Mouse (Mus musculus) liver, postnatal 0 days (tissue): ENCODE results near the gene Cep68. TPM values are rescaled to one million over a fixed set of nuclear protein-coding genes. Genes with fewer than 3 reads are reported as not detected.

Source experiments
- ATAC-seq: fragments of 200-750 bp; cut with Nextera tagmentation; 2 replicates; pipeline ENCODE4 v1.8.0; 2017; ENCODE audit warnings: mild to moderate bottlenecking, moderate library complexity
- DNase-seq: peaks from one replicate; pipeline ENCODE4 v3.0.0-alpha.2; 2016
- H3K27ac ChIP-seq: fragments of 300-500 bp; sonication (generic); 2 replicates; pipeline ENCODE4 v1.5.1; 2014; ENCODE audit warnings: antibody characterized with exemption, moderate library complexity, mild to moderate bottlenecking, low read depth
- H3K27me3 ChIP-seq: fragments of 300-500 bp; sonication (generic); 2 replicates; pipeline ENCODE4 v1.6.1; 2014; ENCODE audit warnings: low read length, control low read depth, mixed read lengths; ENCODE audit not compliant: insufficient read depth
- H3K36me3 ChIP-seq: fragments of 300-500 bp; sonication (generic); replicated peaks from 2 replicates; pipeline ENCODE4 v1.6.1; 2014; ENCODE audit warnings: mild to moderate bottlenecking, control low read depth, low read length, moderate library complexity, mixed read lengths; ENCODE audit not compliant: insufficient read depth
- H3K4me1 ChIP-seq: fragments of 300-500 bp; sonication (generic); 2 replicates; pipeline ENCODE4 v1.6.1; 2014; ENCODE audit warnings: antibody characterized with exemption, mild to moderate bottlenecking, control low read depth; ENCODE audit not compliant: insufficient read depth
- H3K4me2 ChIP-seq: fragments of 300-500 bp; sonication (generic); 2 replicates; pipeline ENCODE4 v1.6.1; 2014; ENCODE audit warnings: low read depth, mild to moderate bottlenecking, low read length, moderate library complexity, mixed read lengths
- H3K4me3 ChIP-seq: fragments of 300-500 bp; sonication (generic); 2 replicates; pipeline ENCODE4 v1.5.1; 2014; ENCODE audit warnings: low read depth, low read length
- H3K9ac ChIP-seq: fragments of 300-500 bp; sonication (generic); replicated peaks from 2 replicates; pipeline ENCODE4 v1.6.1; 2014; ENCODE audit warnings: mild to moderate bottlenecking, moderate library complexity
- H3K9me3 ChIP-seq: fragments of 300-500 bp; sonication (generic); 2 replicates; pipeline ENCODE4 v1.6.1; 2016; ENCODE audit warnings: mild to moderate bottlenecking, control low read depth, low read length, mixed read lengths
- CTCF ChIP-seq: sonication (generic); IDR thresholded peaks from 2 replicates; pipeline ENCODE4 v1.5.1; 2016; ENCODE audit warnings: antibody characterized with exemption, low read depth
- EP300 ChIP-seq: IDR thresholded peaks from 2 replicates; pipeline ENCODE4 v1.6.1; 2016; ENCODE audit warnings: antibody characterized with exemption, low read depth, mild to moderate bottlenecking
- WGBS: fragments of 180-500 bp; shearing (Covaris S2); extraction: QIAGEN DNeasy Blood & Tissue Kit; methylation state at CpG from one replicate; pipeline ENCODE4 v1.1.7; 2014; ENCODE audit not compliant: insufficient replicate concordance; 5-methylcytosine and 5-hydroxymethylcytosine counted together
- polyA plus RNA-seq: library from polyadenylated mRNA; unstranded; fragments of >200 nt; fragmentation: Nextera tagmentation; extraction: Ambion mirVana; gene quantifications from 2 replicates; pipeline ENCODE4 v1.2.1, GENCODE M21; 2015

Gene Cep68
- polyA plus RNA-seq, 1 experiment from 2014 or later: 4.9 TPM

GRCm38 (mm10) chr11:20202299-20203011 lies 46.8 kb downstream of the Cep68 start:
- Histone ChIP-seq H3K9me3 (no peaks in the 10 kb centered on the region), H3K9ac (peak overlapping the region; percentile 100), H3K27ac (peak overlapping the region; percentile 99), H3K4me3 (peak overlapping the region; percentile 97), H3K4me2 (peak overlapping the region; percentile 76), H3K36me3 (peaks cover 7% of the 10 kb centered on the region; the same call in 1 of the 2 replicates), H3K4me1 (peaks cover 23% of the 10 kb centered on the region), H3K27me3 (no peaks in the 10 kb centered on the region)
- 18% methylated on average over 7 of the region's 7 CpGs for WGBS
- DNase-seq: no peak
- TF ChIP-seq EP300: no peak
- TF ChIP-seq CTCF: no peak
- ATAC-seq: no peak

- peak; percentile 12 for ATAC-seq
- peak overlapping the region; percentile 100 for H3K9ac ChIP-seq
- no peaks in the 10 kb centered on the region for H3K27me3 ChIP-seq
- no peak for TF ChIP-seq CTCF
- no peak for TF ChIP-seq EP300
- H3K4me1 ChIP-seq: peaks cover 20% of the 10 kb centered on the region
- peak overlapping the region; percentile 97 for H3K4me3 ChIP-seq
- peaks cover 7% of the 10 kb centered on the region; the same call in 1 of the 2 replicates for H3K36me3 ChIP-seq
- no peaks in the 10 kb centered on the region for H3K9me3 ChIP-seq
- WGBS: 1% methylated on average over 40 of the region's 40 CpGs
- H3K27ac ChIP-seq: peak overlapping the region; percentile 99
- H3K4me2 ChIP-seq: peak overlapping the region; percentile 76
- DNase-seq: no peak
Observed at GRCm38 (mm10) chr11:20201661-20202101, 47.5 kb downstream of the Cep68 start.

GRCm38 (mm10) chr11:20200713-20201575 lies 48.3 kb downstream of the Cep68 start, which contains the start of gene Rab1a:
Gene Rab1a (plus strand): TSS chr11:20201432.
- peak within 1 kb of the TSS; percentile 100 for H3K9ac ChIP-seq
- peak; percentile 93 for ATAC-seq
- 2% methylated on average over 42 of the region's 54 CpGs for WGBS
- H3K27ac ChIP-seq: peak within 1 kb of the TSS; percentile 99
- H3K4me3 ChIP-seq: peak within 1 kb of the TSS; percentile 97
- H3K4me1 ChIP-seq: peaks cover 15% of the 10 kb centered on the region
- TF ChIP-seq CTCF: peak; percentile 93
- TF ChIP-seq EP300: peak; percentile 2; the same call in 1 of the 2 replicates
- H3K4me2 ChIP-seq: peak within 1 kb of the TSS; percentile 76
- no peaks in the 10 kb centered on the region for H3K9me3 ChIP-seq
- H3K27me3 ChIP-seq: no peaks in the 10 kb centered on the region
- peak; percentile 100 for DNase-seq
- H3K36me3 ChIP-seq: peaks cover 7% of the 10 kb centered on the region; the same call in 1 of the 2 replicates

GRCm38 (mm10) chr11:20193100-20193736 lies 56.0 kb downstream of the Cep68 start:
- 63% methylated on average over 4 of the region's 4 CpGs for WGBS
- H3K9me3 ChIP-seq: no peaks in the 10 kb centered on the region
- no peak overlapping the region for H3K4me3 ChIP-seq
- no peak for ATAC-seq
- no peak for DNase-seq
- H3K27ac ChIP-seq: no peak overlapping the region
- no peaks in the 10 kb centered on the region for H3K27me3 ChIP-seq
- no peak overlapping the region for H3K9ac ChIP-seq
- H3K4me2 ChIP-seq: no peak overlapping the region
- no peaks in the 10 kb centered on the region for H3K36me3 ChIP-seq
- no peak for TF ChIP-seq CTCF
- no peak for TF ChIP-seq EP300
- no peaks in the 10 kb centered on the region for H3K4me1 ChIP-seq

GRCm38 (mm10) chr11:20187271-20187670 lies 62.0 kb downstream of the Cep68 start:
- Histone ChIP-seq H3K27ac (0 out of 2 replicates have a peak overlapping the region, but pooled peaks have one; percentile 34), H3K9me3 (0 out of 2 replicates have a peak, but pooled peaks cover 7% of the 10 kb centered on the region), H3K4me2 (no peak overlapping the region), H3K27me3 (no peaks in the 10 kb centered on the region), H3K9ac (no peak overlapping the region), H3K36me3 (no peaks in the 10 kb centered on the region), H3K4me1 (no peaks in the 10 kb centered on the region), H3K4me3 (no peak overlapping the region)
- DNase-seq (no peak), ATAC-seq (no peak)
- WGBS: 63% methylated on average over 6 of the region's 6 CpGs
- TF ChIP-seq CTCF (no peak), EP300 (no peak)

Other genes with a start within 250 kb of the Cep68 start
- gene Actr2, start 136.5 kb downstream of the Cep68 start, polyA plus RNA-seq: 49.1 and 54.3 TPM in 2 replicates
- gene Rab1a, start 48.0 kb downstream of the Cep68 start, polyA plus RNA-seq: 141 and 143 TPM in 2 replicates
- gene Slc1a4, start 83.3 kb upstream of the Cep68 start, polyA plus RNA-seq: 6.7 and 8.2 TPM in 2 replicates